Mouse (Mus musculus) megakaryocyte, embryonic 14.5 days (primary cell): Measurements from ENCODE around the gene Hoxc8.

Experiments used
- FLI1 ChIP-seq: IDR thresholded peaks from 2 replicates; pipeline ENCODE4 v1.6.1; 2012; ENCODE audit warnings: low read length, inconsistent platforms, mixed read lengths
- GATA1 ChIP-seq: IDR thresholded peaks from 3 replicates; pipeline ENCODE4 v1.6.1; 2012; ENCODE audit warnings: mixed read lengths, low read length, inconsistent platforms, borderline replicate concordance

GRCm38 (mm10) chr15:102970740-102971139 lies 19.7 kb upstream of the Hoxc8 start:
- TF ChIP-seq GATA1: no peak
- no peak for TF ChIP-seq FLI1
